Mouse (Mus musculus) cerebellum, adult 9-10 months (tissue): ENCODE data around the gene Cacng2.

ENCODE experiments used
- DNase-seq: peaks from one replicate; pipeline ENCODE4 v3.0.0; 2022

Cacng2 gene

DNA sequence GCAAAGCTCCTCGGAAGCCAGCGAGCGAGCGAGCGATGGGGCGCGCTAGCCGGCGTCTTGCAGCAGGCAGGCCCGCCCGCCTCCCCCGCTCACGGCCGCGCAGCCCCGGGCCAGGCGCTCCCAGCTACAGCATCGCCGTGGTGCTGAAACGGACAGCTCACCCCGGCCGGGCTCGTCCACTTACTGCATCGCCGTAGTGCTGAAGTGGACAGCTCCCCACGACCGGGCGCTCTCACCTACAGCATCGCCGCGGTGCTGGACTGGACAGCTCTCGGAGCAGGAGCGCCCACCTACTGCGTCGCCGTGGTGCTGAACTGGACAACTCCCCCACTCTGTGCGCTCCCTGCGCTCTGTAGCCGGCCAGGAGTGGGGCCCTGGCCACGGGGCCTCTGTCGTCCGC, at the start of gene Cacng2:
Cacng2 (minus strand) TSS at position 325 of the 400 bp plus-strand sequence.
- peak; percentile 76 for DNase-seq

DNA sequence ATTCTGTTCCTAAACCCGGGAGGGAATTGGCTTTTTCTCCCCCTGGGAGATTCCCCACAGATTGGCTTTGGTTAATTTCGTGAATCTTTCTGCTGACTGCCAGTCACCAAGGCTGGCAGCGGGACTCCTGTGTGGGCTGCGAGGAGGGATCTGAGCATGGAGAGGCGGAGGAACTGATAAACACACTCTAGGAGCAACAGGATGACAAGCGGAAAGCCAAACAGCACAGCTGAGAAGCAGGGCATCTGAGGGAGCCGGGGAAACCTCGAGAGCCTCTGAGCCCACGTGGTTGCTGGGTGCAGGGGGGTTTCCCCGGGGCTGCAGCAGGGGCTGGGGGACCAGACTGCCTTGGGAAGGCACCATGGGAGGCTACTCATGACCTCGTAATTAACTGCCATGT, 49.7 kb upstream of the Cacng2 start:
- no peak for DNase-seq

DNA sequence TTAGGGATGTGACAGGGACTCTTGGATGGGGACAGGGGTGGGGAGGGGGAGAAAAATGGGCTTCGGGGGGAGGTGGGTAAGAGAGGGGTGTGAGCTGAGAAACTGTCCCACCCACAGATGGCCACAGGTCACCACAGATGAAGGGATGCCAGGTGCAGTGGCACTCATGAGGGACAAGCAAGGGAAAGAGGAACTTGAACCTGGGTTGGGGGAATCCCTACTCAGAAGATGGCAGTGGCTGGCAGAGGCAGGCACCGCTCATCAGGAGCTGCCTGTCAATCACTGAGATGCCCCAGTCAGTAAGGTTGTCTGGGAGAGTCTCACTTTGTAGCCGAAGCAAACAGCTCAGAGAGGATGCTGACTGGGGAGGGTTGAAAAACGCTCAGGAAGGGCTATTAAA, 45.5 kb upstream of the Cacng2 start:
- DNase-seq: no peak

DNA sequence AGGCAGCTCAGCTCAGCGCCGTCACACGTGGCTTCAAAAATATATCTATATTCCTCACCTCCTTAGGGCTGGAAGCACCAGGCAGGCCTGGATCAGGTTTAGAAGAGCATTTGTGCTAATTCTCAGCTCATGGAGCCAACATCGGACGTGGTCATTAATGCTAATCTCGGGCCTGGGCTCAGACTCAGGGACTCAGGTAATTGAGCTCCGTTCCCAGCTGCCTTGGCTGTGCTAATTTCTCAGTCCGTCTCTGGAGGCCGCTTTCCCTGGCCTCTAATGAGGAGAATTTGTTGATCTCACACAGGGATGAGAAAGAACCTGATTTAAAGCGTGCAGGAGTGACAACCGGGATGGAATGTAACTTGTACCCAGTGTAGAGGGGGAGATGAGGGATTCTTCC, 44.6 kb upstream of the Cacng2 start:
- DNase-seq: no peak

DNA sequence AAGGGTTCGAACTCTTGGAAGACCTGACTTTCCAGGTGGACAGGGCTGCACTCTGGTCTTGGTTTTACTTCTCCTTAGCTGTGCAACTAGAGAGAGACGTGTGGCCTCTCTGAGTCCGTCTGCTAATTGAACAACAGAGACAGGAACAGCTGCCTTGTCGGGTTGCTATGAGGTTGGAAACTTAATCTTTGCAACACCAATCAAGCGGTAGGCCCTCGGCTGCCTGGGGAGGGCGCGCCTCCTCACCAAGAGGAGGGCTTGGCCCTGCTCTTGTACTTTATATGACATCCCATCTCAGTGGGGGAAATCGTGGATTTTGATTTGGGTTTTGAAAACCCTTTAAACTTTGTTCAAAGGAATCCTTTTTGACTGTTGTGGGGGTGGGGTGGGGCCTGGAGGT, 42.1 kb upstream of the Cacng2 start:
- no peak for DNase-seq

DNA sequence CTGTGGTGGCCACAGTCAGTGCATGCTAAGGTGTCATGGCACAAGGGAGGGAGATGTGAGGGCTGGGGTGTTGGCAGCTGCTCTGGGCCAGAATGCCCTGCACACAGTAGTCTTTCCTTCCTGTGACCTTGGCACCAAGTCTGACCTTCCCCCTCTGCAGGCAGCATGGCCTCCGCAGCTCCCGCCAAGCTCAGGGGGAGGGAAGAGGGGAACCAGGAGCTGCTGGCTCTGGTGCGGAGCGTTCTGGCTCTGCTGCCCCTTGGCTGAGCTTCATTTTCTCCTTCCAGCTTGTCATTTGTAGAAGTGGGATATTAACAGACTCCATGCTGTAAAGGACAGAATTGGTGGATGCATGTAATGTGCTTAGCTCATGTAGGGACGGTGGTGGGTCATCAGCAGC, 38.5 kb upstream of the Cacng2 start:
- no peak for DNase-seq

DNA sequence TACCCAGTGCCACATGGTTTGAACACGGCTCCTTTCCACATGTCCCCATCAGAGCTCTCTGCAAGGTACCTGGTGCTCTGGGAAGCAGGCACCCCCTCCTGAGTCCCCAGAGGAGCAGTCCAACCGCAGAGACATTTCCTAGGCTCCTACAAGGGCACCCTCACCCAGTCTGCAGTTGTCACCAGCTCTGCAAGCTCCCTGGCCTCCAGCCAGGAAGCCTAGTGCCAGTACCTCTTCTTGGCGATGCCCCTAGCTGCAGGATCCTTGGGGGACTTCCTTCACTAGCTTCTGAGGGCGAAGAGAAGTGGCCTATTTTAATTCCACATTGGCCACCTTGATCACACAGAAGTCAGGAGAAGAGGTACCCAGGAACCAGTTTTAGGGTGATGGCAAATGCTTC, 38.0 kb upstream of the Cacng2 start:
- DNase-seq: no peak

DNA sequence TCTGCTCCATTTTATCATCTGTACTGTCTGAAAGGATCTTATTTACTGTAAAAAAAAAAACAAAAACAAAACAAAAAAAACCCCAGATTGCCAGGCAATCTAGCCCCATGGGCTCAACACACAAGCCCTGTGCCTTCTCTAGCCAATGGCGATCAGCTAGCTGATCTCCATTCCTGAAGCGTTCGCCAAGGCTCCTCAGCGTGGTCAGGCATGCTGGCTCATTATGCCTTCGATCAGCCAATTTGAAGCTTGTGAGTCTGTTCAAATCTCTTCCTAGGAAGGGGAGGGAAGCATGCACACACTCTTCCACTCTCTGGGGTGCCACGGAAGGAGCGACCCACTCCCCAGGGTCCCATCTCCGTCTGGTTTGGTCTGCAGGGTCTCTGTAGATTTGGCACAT, 37.5 kb upstream of the Cacng2 start:
- no peak for DNase-seq

DNA sequence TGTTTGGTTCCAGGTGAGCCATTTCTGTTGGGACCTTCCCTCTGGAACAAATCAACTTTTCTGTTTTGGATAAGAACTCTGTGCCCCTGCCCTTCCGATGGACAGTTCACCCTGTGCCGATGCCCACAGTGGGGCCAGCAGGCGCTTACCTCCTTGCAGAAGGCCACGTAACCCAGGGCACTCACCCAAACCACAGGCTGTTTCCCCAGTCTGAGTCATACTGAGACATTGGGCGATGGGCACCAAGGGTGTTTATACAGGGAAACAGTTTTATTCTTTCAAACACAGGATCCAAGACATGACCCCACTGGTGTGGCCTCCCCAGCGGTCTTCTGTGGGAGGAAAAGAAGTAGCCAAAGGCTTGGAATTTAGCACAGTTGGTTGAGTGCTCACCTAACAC, 35.6 kb upstream of the Cacng2 start:
- no peak for DNase-seq

DNA sequence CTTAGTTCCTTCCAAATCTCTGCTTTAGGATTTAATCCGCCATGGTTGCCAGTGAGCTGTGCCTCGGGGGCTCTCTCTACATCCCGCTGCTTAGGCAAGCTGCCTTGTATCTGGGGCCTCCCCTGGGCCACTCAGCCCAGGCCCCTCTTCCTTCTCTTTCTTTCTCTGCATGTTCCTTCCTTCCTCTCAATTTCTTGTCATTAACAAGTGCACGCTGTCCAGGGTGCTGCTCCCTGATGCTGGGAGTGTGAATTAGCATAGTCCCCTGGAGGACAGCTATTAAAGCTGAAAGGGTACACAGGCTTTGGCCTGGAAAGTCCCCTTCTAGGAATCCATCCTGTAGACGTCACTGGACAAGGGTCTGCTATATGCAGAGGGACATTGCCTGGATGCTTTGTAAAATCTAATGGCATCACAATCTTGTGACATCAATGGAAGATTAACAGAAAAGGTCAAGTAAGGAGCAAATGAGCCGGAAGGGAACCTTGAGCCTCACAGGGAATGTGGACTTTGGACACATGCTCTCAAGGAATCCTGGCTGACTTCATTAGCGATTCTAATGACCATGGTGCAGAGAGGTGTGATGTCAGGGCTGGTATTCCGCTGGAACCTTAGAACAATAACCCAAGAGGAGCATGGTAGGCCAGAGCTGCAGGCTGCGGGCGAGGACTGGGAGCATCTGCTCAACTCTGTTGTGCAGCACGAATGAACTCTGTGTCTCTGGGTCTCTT, 33.4 kb upstream of the Cacng2 start:
- DNase-seq: no peak

DNA sequence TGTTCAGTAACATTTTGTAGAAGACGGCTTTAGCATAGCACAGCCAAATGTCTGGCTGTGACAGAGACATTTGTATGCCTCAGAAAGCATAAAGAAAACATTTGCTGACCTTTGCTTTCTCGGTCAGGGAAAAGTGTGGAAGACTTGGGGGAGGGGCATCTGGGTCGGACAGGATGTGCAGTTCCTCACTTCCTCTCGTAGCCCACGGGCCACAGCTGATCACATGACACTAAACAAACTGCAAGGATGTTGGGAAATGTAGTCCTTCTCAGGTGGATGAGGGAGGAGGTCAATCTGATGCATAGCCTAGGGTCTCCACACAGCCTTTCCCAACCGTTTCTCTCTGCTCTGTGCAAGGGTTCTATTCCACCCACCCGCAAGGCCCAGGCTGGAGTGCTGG, 28.7 kb upstream of the Cacng2 start:
- DNase-seq: no peak

DNA sequence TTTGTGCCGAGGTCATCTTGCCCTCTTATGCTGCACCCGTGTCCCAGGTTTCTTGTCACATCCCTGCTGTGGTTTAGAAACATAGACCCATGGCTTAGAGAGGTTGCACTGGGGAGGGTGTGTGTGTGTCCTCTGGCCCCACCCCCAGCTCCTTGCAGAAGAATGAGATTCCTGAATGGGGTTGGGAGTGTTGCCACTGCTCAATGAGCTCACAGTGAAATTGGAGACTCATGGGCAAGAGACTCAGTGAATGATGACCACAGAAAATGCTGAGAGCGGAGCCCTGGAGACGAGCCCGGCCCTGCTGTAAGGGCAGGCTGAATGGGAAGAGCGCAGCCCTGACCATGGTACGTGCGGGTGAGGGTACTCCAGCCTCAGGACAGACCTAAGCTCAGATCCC, 20.4 kb upstream of the Cacng2 start:
- no peak for DNase-seq

DNA sequence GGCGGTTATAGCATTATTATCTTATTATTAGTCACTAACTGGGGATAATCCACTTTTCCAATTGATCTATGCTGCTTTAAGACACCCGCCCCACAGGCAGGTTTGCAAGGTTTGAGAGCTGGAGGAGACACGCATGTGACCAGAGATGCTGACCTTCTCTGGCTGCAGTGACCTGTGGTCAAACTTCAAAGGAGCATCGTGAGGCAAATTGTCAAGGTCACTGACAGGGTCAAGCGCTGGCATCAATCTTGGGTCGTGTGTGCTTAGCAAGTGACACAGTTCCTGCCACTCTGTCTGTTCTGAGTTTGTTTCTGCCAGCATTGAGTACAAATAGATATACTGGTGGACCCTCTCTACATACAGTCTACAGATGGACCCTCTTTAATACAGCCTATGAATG, 14.8 kb upstream of the Cacng2 start:
- DNase-seq: no peak

DNA sequence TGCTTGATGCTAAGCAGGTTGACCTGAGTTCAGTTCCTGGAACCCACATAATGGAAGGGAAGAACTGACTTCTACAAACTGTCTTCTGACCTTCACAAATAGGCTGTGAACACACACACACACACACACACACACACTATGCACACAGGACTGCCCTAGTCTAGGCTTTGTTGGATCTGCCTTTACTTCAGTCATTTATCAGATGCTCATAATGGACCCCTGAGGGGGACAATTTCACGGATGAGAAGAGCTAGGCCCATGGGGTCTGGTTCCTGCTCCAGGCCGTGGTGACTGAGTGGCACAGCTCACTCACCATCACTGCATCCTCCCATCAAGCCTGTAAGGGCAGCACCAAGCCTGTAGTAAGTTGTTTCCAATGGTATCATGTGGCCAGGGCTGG, 13.6 kb upstream of the Cacng2 start:
- no peak for DNase-seq

DNA sequence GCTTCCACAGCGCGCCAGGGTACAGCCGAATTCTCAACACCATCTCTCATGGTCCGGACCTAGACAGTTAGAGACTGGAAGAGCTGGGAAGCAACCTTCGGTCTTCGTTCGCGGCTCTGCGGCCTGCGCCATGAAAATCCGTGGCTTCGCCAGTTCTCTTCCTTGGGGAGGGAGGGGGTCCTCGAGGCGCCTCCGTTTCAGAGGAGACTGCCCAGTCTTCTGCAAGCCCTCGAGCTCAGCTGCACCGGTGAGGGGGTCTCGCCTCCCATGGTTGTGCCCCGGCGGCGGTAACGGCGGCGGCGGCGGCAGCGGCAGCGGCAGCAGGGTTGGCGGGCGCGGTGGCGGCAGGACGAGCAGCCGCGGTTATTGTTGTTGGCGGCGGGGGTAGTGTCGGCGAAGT, 580 bp downstream of the Cacng2 start:
- no peak for DNase-seq

DNA sequence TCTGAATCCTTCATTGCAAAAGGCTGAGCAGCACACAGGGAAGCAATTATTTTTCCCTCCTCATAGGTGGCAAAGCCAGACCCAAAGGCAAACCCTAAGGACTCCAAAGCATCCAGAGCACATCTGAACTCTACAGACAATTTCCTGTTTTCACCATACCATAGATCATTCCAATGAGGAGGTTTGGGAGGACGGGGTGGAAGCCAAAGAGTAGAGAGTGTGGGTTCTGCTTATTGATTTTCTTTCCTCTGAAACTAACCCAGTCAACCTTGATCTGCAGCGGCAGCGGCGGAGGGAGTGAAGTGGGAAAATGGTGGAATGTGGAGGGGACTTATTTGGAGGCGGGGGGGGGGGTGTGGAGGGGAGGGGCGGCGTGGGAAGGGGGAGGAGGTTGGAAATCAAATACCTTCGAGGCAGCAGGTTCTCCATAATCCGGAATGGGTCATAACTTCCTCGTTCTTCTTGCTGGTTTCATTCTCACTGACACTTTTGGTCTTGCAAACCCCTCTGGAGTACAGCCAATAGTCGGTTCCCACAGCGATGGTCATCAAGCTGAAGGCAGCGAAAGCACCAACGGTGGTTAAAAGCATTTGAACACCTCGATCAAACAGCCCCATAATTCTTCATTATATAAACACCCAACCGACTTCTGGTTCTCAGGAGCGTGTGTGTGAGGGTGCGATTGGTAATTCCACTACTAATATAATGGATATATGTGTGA, 1.4 kb downstream of the Cacng2 start:
- peak; percentile 68 for DNase-seq

DNA sequence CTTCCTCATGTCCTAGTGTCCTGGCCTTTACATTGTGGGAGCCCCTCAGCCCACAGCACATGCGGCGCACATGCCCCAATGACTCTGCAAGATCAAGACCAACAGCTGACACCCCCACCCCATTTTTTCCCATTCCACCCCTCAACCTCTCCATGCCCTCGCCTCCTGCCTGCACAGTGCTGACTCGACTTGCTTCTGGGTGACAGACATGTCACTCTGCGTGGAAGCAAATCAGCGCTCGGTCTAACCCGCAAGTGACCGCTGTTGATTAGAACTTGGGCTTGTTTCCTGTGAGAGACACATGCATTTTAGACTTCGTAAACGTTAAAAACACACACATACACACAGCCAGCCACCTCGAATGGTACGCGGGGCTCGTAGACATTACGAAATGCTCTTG, 2.1 kb downstream of the Cacng2 start:
- DNase-seq: no peak

DNA sequence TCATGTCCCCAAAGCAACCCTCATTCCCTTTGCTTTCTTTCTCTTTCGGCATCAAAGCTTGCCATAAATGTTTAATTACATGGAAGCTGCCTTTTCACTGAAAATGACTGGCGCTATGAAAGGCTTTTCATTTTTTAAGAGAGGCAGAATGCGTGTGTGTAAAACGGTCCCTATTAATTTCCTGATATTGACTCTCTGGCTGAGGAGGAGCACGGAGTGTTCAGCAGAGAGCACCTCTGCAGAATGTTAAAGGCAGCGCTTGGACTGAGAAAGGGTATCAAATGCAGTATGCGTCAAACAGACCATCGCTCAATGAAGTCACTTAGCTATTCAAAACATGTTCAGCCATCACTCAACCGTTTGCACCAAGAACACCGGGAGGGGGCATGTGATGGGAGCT, 2.9 kb downstream of the Cacng2 start:
- DNase-seq: no peak

DNA sequence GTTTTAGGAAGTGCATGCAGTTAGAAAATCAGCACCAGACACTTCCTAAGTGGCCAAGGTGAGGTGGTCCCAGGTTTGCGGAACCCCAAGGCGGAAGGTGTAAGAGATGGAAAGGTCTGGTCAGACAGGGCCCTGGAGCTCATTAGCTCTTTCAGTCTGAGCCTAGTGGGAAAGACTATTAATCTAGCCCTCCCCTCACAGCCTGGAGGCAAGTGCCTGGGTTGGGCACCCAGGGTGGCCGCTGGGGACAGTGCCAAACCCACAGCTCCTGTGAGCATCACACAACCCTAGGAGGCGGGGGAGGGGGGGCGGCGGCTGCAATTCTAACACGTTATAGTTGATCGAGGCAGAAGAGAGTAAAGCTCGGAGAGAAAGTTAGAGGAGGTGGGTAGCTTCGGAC, 3.6 kb downstream of the Cacng2 start:
- DNase-seq: peak; percentile 54

DNA sequence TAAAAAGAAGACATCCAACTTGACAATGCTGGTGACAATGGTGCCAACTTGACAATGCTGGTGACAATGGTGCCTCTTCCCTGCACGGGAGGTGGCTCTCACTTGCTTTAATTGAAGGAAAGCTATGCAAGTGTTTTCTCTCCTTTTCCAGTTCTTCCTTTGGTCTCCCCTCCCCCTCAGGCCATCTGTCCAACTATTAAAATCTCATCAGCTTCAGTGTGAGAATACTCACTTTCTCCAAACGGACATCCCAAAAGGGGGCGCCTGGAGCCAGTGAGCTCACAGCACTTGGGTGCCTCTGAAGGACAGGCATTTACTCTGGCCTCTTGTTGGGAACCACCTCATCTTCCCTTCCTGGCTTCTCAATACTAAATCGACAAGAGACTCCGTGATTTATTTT, 20.3 kb downstream of the Cacng2 start:
- peak; percentile 84 for DNase-seq

DNA sequence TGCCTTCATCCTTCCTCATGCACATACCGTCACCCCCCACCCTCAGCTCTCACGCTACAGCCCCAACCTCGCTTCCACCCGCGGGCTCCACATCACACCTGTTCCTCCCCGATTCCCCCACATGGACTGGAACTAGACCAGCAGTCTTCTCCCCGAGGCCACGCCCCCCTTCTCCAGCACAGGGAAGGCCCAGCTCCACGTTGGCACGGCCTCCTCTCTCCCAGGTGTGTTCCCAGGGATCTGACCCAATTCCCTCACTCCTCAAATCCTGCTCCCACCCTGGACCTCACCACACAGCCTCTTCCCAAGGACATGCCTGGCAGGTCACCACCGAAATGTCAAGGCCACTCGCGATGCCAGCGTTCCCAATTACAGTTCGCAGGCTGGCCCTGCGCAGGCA, 23.8 kb downstream of the Cacng2 start:
- DNase-seq: peak; percentile 68

DNA sequence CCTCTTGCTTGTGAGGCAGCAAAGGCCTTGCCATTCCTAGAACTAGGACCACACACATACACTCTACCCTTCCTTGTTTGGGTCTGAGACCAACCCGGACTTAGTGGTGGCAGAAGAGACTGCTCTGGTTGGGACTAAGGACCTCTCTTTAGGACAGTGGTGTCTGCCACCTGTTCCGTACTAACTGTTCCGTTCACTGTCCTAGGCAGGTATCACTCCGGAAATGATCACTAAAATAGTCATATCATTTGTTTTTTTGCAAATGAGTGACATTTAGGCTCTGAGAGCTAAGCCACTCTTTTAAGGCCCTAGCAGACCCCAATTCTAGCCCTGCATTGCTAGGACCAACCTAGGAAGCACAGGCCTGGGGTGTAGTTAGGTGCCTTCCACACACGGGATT, 26.2 kb downstream of the Cacng2 start:
- DNase-seq: no peak

DNA sequence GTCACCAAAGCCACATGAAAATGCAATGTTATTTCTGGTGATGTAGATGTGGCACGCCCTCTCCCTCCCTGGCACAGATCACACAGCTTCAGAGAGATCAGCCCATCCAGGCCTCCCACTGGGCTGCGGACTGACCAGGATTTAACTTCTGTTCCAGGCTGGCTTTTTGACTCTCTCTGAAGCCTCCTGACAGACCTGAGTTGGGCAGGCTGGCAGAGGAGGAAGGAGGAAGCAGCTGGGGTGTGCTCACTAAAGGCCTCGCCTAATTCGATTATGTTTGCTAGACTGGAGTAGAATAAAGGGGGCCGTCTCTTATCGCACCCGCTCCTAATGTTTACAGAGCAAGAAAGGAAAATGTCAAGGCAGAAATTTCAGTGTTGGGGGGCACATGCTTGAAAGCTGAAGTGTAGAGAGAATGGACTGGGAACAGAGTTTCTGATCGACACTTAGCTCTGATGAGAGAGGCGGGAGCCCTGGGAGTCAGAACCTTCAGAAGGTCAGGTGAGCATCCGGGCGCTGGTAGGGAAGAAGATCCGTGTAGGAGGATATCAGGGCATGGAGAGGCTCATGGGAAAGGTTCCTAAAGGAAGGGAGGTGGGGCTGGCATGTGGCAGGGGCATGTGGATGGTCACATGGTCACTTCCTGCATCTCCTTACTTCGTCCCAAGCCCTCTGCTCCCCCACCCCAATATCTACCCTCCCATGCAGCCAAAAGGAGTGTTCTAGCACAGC, 36.8 kb downstream of the Cacng2 start:
- DNase-seq: peak; percentile 73

DNA sequence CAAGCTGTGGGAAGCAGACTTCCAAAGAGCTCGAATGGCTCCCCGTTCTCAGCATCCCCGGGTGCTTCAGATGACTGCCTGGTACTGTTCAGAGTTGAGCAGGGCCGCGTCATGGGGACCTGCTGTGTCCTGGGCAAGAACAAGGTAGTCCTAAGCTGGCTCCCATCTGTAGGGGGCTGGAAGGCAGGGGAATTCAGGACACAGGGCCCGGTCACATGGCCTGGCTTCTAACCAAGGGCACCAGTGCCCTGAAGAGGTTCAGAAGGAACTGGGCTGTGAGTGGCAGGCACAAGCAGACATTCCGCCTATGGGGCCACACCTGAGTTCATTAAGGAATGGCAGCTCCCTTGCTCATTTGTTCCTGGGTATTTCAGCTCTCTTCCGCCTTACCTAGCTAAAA, 37.7 kb downstream of the Cacng2 start:
- DNase-seq: peak; percentile 88
